Mouse (Mus musculus): Measurements from ENCODE around the gene Hba-a2.
"Not testable (repeated sequence)": the region's sequence is repeated elsewhere in the genome, so short reads cannot be mapped to it uniquely, and the experiment has no call there.

The Hba-a2 gene

DNA sequence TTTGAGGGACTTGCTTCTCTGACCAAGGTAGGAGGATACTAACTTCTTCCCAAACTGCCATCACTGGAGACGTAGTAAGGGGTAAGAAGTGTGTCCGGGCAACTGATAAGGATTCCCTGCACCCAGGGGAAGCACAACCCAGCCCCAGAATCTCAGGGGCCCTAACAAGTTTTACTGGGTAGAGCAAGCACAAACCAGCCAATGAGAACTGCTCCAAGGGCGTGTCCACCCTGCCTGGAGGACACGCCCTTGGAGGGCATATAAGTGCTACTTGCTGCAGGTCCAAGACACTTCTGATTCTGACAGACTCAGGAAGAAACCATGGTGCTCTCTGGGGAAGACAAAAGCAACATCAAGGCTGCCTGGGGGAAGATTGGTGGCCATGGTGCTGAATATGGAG, at the start of gene Hba-a2:
Gene Hba-a2 (plus strand): TSS at position 287 of the 400 bp plus-strand sequence.
- DNase-seq (ENCODE audit: low spot score in 2 of 2), result not testable (repeated sequence)

DNA sequence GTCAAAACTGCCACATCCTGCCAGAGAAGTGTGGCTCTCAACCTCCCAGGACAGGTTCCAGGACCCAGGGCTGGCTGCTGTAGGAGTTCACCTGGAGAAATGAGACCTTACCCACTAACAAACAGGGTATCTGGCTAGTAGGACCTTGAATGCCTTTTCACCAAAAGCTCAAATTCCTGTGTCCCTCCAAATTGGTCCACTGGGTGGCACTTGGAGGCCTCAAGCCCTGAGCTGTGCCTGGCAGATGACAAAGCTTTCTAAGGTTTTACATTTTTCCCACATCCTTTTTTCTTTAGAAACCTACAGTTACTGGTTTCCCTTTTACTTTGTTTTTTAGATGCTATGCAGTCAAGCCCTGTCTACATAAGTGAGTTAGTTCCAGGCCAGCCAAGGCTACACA, 49.2 kb upstream of the Hba-a2 start:
- no peak for DNase-seq (ENCODE audit: low spot score in 2 of 2)

DNA sequence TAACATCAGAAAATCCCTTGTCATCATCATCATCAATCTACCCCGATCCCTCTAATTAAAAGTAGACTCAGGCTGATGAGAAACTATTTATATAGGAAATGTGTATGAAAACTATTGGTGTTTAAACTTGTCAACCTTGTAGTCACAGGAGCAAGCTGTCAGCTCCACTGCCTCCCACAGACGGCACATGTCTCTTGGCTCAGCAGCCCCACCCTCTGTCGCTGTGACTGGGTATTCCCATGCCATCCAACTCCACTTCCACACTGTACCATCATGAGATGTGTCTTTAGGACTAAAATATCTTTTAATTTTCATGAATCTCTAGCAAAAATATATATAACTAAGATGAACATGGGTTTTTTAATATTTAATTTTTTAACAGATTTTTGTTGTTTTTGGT, 47.9 kb upstream of the Hba-a2 start:
- no peak for DNase-seq (ENCODE audit: low spot score in 2 of 2)

DNA sequence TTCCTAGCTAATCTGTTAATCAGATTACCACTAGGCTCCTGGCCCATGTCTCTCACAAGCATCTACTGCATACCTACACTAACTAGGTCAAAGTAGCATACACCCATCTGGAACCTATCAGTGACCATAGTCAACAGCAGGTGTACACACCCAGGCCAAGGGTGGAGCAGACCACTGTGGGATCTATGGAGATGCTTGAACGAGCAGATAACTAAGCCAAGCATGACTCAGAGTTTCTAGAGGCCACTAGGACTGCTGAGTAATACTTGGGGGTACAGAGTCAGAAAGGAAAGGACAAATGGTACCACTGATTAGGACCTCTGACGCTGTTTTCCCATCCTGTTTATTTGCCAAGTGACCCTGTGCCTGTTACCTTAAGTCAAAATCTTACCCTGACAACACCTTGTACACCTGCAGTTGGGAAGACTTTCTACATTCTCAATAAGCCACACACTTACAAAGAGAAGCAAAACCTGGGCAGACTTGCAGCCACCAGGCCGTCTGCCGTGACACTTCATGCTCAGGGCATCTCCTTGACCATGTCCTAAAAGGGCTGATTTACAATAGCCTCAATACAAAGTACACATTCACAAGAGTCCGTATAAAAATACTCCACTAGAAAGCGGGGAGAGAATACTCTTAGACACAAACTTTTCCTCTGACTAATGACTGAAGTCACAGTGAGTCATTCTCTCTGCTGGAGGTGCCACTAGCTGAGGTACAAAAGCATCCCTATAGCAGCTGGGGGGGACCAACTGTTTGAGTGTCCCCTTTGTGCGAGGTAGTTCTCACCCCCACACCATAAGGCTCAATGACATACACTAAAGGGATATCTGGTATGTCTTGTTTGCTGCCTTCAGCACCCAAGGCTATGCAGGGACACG, 45.2 kb upstream of the Hba-a2 start:
- no peak for DNase-seq (ENCODE audit: low spot score in 2 of 2)

DNA sequence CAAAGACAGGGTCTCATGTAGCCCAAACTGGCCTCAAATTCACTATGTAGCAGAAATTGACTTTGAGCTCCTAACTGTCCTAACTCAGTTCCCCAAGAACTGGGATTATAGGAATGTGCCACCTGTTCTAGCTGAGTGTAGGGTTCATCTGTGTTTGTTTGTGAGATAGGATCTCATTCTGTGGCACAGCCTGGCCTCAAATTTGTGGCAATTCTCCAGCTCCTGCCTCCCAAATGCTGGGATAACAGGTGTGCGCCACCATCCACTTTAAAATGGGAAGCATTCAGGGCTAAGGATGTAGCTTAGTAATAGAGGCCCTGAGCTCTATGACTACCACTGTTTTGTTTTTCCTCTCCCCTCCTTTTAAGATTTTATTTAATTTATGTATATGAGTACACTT, 43.2 kb upstream of the Hba-a2 start:
- no peak for DNase-seq (ENCODE audit: low spot score in 2 of 2)

DNA sequence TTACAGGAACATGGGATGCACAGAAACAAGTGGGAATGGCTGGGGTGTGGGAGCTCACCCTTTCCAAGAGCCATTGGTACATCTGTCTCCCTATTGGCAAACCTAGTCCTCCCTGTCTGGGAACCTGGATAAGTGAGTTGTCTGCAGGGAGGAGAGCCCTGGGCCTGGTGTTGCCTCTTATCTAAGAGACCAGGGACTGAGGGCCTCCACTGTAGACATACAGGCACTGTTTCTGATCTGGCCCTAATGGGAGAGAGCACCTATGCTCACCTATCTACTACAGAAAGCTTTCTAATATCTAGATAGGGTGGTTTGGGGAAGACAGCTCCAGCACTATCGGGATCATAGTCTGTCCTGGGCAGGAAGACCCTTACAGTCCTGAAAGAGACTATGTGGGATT, 40.1 kb upstream of the Hba-a2 start:
- DNase-seq (ENCODE audit: low spot score in 2 of 2), result no peak

DNA sequence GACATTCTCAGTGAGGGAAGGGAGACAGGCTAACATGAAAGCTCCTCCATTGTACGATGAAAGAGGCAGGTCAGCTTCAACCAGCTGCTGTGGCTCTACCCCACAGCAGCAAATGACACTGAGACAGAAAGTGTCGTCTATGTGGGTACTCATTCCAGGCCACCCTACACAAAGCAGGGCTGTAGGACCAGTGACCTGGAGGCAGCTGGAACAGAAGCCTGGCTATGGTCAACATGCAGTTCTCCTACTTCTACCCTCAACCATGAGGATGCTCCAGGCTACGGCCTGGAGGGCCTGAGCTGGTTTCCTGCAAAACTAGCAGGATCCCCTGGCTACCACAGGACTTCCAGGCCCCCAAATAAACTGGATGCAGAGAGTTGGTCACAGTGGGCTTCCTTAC, 39.7 kb upstream of the Hba-a2 start:
- no peak for DNase-seq (ENCODE audit: low spot score in 2 of 2)

DNA sequence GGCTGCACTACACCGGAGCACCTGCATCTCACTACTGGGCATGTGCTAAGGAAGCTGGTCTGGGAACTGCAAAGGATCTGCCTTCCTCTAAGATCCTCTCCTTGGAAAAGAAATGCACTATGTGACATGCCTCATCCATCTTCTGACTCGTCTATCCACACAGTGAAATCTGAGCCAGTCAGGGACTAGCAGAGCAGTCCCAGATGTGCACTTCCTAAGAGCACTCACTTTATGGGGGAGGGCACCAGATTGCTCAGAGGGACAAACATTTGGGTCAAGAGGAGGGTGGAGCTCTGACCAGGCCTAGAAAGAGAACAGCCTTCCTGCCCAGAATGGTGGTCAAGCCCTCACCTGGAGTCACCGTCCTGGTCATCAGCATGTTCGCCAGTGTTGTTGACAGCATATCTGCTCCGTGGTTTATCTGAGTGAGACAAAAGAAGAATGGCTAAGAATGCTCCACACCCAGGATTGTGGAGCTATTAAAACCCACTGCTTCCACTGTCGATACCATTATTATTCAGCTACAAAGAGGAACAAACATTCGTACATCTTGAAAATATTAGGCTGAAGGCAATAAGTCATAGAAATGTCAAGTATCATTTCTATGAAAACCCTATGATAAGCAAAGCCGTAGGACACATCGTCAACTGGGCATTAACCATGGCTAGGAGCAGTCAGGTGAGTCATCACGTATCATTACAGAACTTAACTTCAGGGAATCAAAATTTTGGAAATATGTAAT, 33.4 kb upstream of the Hba-a2 start:
- DNase-seq (ENCODE audit: low spot score in 2 of 2), result no peak

DNA sequence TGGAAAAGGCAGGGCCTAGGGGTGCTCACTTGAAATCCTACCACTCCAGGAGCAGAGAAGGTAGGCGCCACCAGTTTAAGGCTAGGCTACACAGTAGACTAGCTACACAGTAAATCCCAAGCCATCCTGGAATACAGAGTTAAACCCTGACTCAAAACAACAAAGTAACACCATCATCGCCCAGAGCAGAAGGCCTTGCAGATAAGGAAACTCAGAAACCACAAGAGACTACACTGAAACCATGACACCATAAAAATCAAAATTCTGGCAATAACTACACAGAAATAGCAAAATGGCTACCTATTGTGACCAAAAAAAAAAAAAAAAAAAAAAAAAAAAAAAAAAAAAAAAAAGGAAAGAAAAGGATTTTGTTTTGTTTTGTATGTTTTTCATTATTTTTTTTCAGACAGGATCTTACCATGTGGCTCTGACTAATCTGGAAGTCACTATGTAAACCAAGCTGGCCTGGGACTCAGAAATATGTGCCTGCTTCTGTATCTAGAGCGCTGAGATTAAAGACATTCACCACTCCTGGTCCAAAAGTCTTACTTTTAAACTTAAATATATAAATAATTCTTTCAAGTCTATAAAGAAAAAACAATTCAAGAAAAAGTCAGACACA, 31.1 kb upstream of the Hba-a2 start:
- no peak for DNase-seq (ENCODE audit: low spot score in 2 of 2)

DNA sequence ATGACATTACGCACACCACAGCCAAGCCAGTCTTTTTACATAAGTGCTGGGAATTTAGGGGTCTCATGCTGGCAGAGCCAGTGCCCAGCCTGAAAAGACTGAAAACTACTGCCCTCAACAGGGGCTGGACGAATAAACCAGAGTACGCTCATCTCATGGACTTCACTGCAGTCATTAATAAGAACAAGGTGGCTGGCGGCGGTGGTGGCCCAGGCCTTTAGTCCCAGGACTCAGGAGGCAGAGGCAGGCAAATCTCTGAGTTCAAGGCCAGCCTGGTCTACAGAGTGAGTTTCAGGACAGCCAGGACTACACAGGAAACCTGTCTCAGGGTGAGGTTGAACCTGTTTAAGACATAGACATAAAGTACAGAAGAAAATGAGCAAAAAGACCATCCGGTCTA, 30.1 kb upstream of the Hba-a2 start:
- no peak for DNase-seq (ENCODE audit: low spot score in 2 of 2)

DNA sequence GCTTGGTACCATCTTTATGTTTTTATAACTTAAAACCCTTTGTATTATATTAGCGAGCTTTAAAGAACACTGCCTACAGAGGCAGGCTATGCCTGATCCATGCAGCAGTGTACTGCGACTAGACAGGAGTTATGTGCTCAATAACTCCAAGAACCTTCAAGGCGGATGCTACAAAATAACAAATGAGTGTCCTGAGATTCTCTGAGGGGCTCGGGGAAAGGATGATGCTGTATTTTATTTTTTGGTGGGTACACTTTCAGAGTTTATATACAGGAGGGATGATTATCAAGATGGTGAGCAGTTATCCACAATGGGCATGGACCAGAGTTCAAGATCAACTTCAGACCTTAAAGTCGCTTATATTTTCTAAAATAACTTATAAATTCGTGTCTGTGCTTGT, 29.5 kb upstream of the Hba-a2 start:
- DNase-seq (ENCODE audit: low spot score in 2 of 2), result no peak

DNA sequence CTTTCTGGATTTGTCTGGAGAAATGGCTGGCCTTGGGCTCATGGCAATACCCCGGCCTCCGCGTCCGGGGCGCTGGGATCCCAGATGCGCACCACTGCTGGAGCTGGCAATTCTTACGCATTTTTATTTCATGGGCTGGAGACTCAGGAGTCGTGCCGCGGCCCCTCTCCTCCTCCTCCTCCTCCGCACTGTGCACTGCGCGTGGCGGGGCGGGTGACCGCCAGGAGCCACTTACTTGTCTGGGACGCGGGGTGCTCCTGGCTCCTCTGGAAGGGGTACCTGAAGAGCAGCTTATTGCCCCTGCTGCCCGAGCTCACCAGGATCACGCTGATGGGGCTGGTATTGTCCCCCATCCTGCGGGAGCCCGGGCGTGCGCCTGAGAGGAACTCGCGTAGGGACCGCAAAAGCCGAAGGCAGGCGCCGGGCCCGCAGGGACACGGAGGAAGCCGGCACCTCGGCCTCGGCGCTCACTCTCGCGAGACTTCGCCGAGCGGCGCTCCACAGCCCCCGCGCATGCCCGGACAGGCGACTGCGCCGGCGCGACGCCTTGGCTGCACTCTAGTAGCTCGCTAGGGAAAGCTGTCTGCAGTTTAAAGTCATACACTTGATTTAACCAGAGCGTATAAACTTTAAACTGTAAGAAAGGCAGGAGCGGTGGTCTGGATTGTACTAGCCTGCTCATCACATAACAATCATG, 29.0 kb upstream of the Hba-a2 start, which contains the start of gene Nprl3:
Gene Nprl3 (minus strand): TSS at position 520 of the 697 bp plus-strand sequence.
- peak; percentile 91 to 96 for DNase-seq (ENCODE audit: low spot score in 2 of 2)

DNA sequence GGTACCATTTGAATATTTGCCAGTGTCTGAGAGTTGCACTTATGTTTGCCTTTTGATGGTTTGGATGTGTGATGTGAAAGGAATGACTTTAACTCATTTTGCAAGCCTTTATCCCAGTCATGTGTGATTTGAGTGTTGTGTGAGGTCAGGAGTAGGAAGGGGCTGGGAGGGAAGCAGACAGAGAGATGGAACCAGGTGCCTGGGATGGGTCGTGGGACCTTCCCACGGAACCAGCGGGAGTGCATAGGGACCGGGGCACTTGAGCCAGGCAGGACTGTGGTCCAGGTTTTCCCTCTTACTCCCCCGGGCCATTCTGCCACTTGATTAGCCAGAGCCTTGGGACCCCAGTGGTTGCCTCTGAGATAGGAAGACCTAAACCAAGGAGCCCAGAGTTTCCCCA, 28.3 kb upstream of the Hba-a2 start:
- no peak for DNase-seq (ENCODE audit: low spot score in 2 of 2)

DNA sequence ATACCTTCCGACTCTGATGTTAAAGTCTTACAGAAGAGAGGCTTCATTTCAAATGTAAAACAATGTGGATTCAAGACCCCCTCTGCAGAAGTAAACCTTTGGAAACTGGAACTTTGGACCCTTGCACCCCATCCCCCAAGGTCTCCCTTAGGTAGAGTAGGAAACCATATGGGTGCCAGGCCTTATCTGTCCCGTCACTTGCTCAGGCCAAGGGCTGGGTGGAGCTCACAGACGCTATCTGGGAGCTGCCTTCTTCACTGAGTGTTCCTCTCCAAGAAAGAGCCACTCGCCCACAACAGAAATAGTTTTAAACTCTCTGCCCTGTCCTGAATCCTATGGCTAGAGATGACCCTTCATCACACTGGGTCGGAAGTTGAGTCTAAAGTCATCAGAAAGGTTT, 27.3 kb upstream of the Hba-a2 start:
- no peak for DNase-seq (ENCODE audit: low spot score in 2 of 2)

DNA sequence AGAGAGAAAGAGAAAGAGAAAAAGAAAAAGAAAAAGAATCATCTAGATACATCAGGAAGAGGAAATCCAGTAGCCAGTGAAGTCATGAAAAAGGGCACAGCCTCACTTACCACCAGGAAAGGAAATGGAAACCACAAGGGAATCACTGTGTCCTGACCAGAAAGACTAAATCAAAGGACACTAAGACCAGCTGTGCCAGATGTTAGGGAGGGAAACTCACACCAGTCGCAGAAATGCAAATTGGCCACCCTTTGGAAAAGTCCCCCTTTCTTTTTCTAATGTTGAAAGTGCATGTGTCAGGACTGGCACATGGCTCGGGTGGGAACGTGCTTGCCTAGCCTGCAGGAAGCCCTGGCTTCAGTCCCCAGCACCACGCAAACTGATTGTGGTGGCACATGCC, 25.1 kb upstream of the Hba-a2 start:
- DNase-seq (ENCODE audit: low spot score in 2 of 2), result no peak

DNA sequence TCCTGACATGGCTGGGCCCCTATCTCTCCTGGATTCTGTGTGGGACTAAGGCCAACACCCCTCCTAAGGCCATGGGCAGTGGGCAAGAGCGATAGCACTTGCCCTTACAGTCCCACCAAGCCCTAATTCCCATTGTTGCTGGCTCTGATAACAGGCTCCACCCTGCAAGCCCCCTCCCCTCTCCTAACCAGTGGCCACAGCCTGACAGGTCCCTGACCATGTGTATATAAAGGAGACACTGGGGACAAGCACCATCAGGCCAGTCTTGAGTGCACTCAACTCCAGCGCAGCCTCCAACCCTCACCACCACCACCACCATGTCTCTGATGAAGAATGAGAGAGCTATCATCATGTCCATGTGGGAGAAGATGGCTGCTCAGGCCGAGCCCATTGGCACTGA, 19.9 kb upstream of the Hba-a2 start, which contains the start of gene Hba-x:
Gene Hba-x (plus strand): TSS at position 54 of the 400 bp plus-strand sequence.
- no peak for DNase-seq (ENCODE audit: low spot score in 2 of 2)

DNA sequence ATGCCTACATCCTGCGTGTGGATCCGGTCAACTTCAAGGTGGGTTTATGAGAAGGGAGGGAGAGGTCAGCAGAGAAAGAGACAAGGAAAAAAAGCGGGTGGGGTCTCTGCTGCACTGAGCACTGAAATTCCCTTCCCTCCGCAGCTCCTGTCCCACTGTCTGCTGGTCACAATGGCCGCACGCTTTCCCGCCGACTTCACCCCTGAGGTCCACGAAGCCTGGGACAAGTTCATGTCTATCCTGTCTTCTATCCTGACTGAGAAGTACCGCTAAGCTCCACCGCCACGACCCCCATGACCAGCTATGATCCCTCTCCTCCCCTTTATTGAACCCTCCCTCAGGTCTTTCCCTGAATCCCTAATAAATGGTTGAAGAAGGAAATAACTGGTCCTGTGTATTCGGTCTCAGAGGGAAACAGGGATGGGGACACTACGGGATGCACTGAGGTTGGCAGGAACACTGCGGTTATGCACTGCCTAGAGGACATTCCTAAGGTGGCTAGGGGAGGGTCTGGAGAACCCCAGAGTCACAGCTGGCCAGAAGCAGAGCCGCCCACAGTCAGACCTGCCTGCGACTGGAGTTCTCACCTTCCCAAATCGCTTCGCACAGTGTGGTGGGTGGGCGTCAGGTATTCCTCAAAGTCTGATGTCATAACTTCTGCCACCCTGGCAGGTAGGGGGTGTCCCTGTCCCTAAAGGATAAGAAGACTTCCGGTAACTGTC, 18.4 kb upstream of the Hba-a2 start:
- no peak for DNase-seq (ENCODE audit: low spot score in 2 of 2)

DNA sequence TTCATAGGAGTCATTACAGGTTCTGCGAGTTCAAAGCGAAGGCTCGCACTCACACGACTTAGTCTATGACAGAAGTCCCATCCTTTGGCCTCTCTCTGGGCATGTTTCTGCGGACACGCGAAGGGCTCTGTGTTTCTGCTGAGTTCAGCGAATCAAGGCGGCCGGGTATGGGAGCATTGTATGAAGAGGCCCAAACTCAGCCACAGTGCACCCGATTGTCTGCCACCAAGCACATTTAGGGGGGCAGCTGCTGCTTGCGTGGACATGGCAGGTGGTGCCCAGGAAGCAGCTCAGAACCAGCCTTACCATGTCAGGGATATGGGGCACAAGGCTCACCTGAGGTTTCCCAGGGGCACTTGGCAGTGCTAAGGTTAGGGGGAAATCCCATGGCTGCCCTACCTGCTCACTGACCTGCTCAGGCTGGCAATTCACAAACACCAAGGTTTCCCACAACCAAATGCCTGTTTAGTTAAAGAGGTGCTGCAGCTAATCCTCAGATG, 17.8 kb upstream of the Hba-a2 start:
- DNase-seq (ENCODE audit: low spot score in 2 of 2), result no peak

DNA sequence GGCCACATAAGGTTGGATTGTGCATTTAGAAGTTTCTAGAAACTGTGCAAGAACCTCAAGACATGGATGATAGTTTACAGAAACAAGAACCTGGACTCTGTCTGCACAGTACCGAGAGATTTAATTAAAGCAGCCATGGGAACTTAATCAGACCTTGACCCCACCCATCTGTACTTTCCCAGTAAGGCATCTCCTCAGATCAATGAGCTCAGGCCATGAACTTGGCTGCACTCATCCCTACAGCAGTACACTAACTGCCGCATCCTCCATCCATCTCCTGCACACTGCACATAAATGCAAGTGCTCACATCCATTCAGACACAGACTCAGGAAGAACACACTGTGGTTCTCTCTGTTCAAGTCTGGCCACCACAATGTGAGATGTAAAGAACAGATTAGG, 15.6 kb upstream of the Hba-a2 start:
- DNase-seq (ENCODE audit: low spot score in 2 of 2), result no peak

DNA sequence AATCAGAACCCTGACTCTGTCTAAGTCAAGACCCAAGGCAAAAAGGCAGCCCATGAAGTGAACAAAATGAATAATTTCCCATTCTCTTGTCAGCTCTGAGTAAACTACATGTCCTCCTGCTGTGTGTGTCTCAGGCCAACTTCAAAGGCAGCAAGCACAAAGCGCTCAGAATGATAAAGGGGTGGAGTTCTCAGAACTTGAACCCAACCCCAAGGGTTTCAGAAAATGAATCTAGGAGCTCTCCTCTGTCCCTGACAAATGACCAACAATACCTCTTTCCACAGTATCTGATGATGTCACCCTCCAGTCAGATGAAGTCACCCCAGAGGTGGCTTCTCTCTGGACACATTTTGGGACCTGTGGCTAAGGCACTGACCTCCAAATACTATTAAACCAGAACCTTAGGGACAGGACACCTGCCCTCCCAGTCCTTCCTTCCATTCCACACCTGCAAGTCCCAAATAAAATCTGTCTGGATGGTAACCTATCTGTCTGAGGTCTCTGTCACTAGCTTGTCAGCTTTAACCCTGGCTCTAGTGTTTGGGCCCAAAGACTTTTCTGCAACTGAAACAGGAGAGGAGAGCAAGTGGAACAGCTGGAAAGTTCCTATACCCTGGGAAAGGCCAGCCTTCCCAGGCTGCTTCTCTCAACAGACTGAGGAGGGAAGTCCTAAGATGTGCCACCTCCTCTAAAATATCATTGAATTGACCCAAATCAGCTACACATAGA, 14.7 kb upstream of the Hba-a2 start:
- DNase-seq (ENCODE audit: low spot score in 2 of 2), result no peak

Data from frontal cortex, postnatal 10 days (tissue).